ENCODE assay signal across 9 mouse cellular contexts in genomic region chr11:72130021-72130420, GRCm38 (mm10). TPM values are rescaled to one million over a fixed set of nuclear protein-coding genes. Genes with fewer than 3 reads are reported as not detected.
A peak's percentile ranks its signal among the peaks of the same experiment; 100 is the strongest.
DNase-seq lines count a peak whose midpoint lies in the region; ATAC-seq and TF ChIP-seq lines count a peak whose summit lies in the region.
"Had no signal": no experiment of that assay in that cellular context is flagged by ENCODE, and none has a peak within 500 bp of the region (broad histone marks: within the 10 kb centered on the region; RNA-seq: fewer than 3 reads in every experiment).

No protein-coding gene starts in this region.

- peak overlapping the region; percentile 51 for H3K4me2 ChIP-seq in heart, embryonic 11.5 days

- H3K4me1 ChIP-seq in heart, embryonic 11.5 days (ENCODE audit: control insufficient read depth, insufficient read depth, low read length): peaks cover 24% of the 10 kb centered on the region

- no peak for TF ChIP-seq CTCF in layer of hippocampus, adult 2 months (conservative IDR thresholded peaks at IDR 0.05)

- 0 out of 2 replicates have a peak overlapping the region, but pooled peaks have one; percentile 50 for H3K9ac ChIP-seq in heart, embryonic 11.5 days (ENCODE audit: low read depth, low read length)

- ATAC-seq in heart, embryonic 11.5 days (replicated peaks; ENCODE audit: insufficient number of reproducible peaks, low FRiP score, low TSS enrichment): peak; percentile 56

- no peaks in the 10 kb centered on the region for H3K9me3 ChIP-seq in heart, embryonic 11.5 days (replicated peaks; ENCODE audit: control insufficient read depth, low read length)

- H3K4me3 ChIP-seq in layer of hippocampus, adult 2 months: no peak overlapping the region; the same call in 1 of the 2 replicates
- H3K4me3 ChIP-seq in heart, embryonic 11.5 days (ENCODE audit: low read depth, low read length): no peak overlapping the region

- H3K27ac ChIP-seq in layer of hippocampus, adult 2 months: peak overlapping the region; percentile 33
- peak overlapping the region; percentile 82 for H3K27ac ChIP-seq in heart, embryonic 11.5 days (ENCODE audit: low read depth, low read length)

- WGBS in heart, embryonic 11.5 days (ENCODE audit: insufficient replicate concordance): 9% methylated on average over 11 of the region's 11 CpGs

- no peak for DNase-seq in layer of hippocampus, adult 2 months (ENCODE audit: low spot score in 2 of 2)
- no peak for DNase-seq in layer of hippocampus, adult 9-11 months
- peak; percentile 60 to 67 for DNase-seq in cerebellum, postnatal 10 days
- DNase-seq in lung, adult 18-20 months: peak; percentile 89 to 92
- peak; percentile 64 for DNase-seq in yolk sac, embryonic 10.5 days (ENCODE audit: low spot score)
- DNase-seq in layer of hippocampus, adult 9-10 months (ENCODE audit: low spot score): no peak
- DNase-seq in thymus, postnatal 25 days: no peak

- H3K27me3 ChIP-seq in heart, embryonic 11.5 days (ENCODE audit: control insufficient read depth, insufficient read depth, low read length): peaks cover 22% of the 10 kb centered on the region

- no peaks in the 10 kb centered on the region for H3K36me3 ChIP-seq in heart, embryonic 11.5 days (ENCODE audit: control insufficient read depth, insufficient read depth, low read length)

RNA-seq across cellular contexts. Expression of gene Pitpnm3, which starts 5.6 kb away (rescaled TPM):
- total RNA-seq in layer of hippocampus, adult 2 months (2021): 10 to 100 TPM; 29.3 to 30.0 TPM
- polyA plus RNA-seq in heart, embryonic 11.5 days (2014; fragmentation: Nextera tagmentation; extraction: Ambion mirVana): 0.07 and 0.14 TPM in 2 replicates
- total RNA-seq: hematopoietic stem cell, adult 5-6 weeks had no signal

Comparison
In these comparisons a context has a peak if more than half of its experiments do, and no peak if none do; other contexts are left out.
1. DNase-seq: peak in cerebellum, postnatal 10 days (2 of 2), lung, adult 18-20 months (2 of 2) and yolk sac, embryonic 10.5 days (single experiment); none in layer of hippocampus, adult 2 months (0 of 2), layer of hippocampus, adult 9-11 months (single experiment), layer of hippocampus, adult 9-10 months (single experiment) and thymus, postnatal 25 days (single experiment).